Mouse (Mus musculus) G1E (cell line): Measurements from ENCODE around the gene Gm10271. TPM values are rescaled to one million over a fixed set of nuclear protein-coding genes. Genes with fewer than 3 reads are reported as not detected.

Experiments
- ATAC-seq: 2 replicates; pipeline ENCODE4 v1.8.0; 2016; ENCODE audit warnings: mild to moderate bottlenecking; ENCODE audit not compliant: insufficient number of reproducible peaks, poor library complexity, low FRiP score, severe bottlenecking; ENCODE audit errors: extremely low read depth
- DNase-seq: peaks from one replicate; pipeline ENCODE4 v3.0.0; 2012; ENCODE audit warnings: low spot score
- H3K27me3 ChIP-seq: 2 replicates; pipeline ENCODE4 v1.6.1; 2012; ENCODE audit warnings: mild to moderate bottlenecking, low read length, inconsistent platforms; ENCODE audit not compliant: insufficient read depth
- H3K36me3 ChIP-seq: replicated peaks from 2 replicates; pipeline ENCODE3; 2012; ENCODE audit warnings: mild to moderate bottlenecking, inconsistent platforms
- H3K4me1 ChIP-seq: 2 replicates; pipeline ENCODE4 v1.6.1; 2012; ENCODE audit warnings: low read depth, low read length, inconsistent platforms, mixed read lengths; ENCODE audit not compliant: insufficient read depth
- H3K4me3 ChIP-seq: 2 replicates; pipeline ENCODE4 v1.5.1; 2012; ENCODE audit warnings: low read depth, mild to moderate bottlenecking, inconsistent platforms, low read length, moderate library complexity, mixed read lengths
- H3K9me3 ChIP-seq: replicated peaks from 2 replicates; pipeline ENCODE4 v1.6.1; 2012; ENCODE audit warnings: inconsistent platforms
- CTCF ChIP-seq: IDR thresholded peaks from 2 replicates; pipeline ENCODE4 v1.5.1; 2012; ENCODE audit warnings: low read depth, low read length, inconsistent platforms, mixed read lengths
- GATA1 ChIP-seq: IDR thresholded peaks from 2 replicates; pipeline ENCODE4 v1.6.1; 2012; ENCODE audit warnings: borderline replicate concordance, low read length, inconsistent platforms, mixed read lengths
- GATA2 ChIP-seq: IDR thresholded peaks from 2 replicates; pipeline ENCODE4 v1.6.1; 2012; ENCODE audit warnings: low read depth, low read length, inconsistent platforms, borderline replicate concordance
- POLR2AphosphoS5 ChIP-seq: IDR thresholded peaks from 2 replicates; pipeline ENCODE4 v1.6.1; 2012; ENCODE audit warnings: low read depth, low read length, inconsistent platforms; ENCODE audit not compliant: insufficient replicate concordance
- TAL1 ChIP-seq: conservative IDR thresholded peaks from 2 replicates; pipeline ENCODE4 v1.6.1; 2012; ENCODE audit warnings: low read depth, low read length, inconsistent platforms, mixed read lengths
- polyA plus RNA-seq: library from polyadenylated mRNA; stranded (reverse); fragments of >175 nt; gene quantifications from 2 replicates; pipeline ENCODE4 v1.2.3, GENCODE M21; 2012
- total RNA-seq, 2 experiments: library from RNA; stranded (forward) in 1 of 2; stranded (reverse) in 1 of 2; fragments of 200-1000 nt in 1 of 2; fragments of >200 nt in 1 of 2; fragmentation: Nextera tagmentation in 1 of 2; gene quantifications; 2 replicates each; pipeline ENCODE4 v1.2.3; 2014 to 2017

Gm10271 gene
- total and polyA plus RNA-seq, 3 experiments, result not detected

DNA sequence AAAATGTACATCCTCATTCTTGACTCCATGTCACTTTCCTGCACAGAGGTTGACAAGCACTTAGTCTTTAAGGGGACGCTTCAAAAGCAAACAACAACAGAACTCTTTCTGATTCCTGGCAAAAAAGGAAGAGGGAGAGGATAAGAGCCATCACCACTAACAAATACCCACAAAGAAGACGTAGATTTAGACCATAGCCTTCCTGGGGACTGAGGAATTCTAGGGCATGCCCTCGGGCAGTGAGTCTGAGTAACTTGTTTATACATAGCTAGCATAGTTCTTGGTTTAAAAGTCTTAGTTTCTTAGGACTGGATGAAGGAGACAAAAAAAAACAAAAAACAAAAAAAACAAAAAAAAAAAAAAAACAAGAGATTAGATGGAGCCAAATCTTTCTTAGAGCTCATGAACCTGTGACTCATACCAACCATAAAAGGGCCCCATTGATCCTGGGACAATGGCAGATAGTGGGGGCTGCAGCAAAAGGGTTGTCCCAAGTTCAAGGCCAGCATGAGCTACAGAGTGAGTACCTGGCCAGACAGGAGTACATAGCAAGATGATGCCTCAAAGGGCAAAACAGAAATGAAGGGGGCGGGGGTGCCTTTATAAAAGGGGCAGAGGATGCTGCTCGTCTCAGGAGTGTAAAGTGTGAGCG lies 23.3 kb upstream of the Gm10271 start:
- Histone ChIP-seq H3K4me1 (peaks cover 2% of the 10 kb centered on the region; the same call in 1 of the 2 replicates), H3K36me3 (no peaks in the 10 kb centered on the region), H3K9me3 (no peaks in the 10 kb centered on the region), H3K27me3 (peaks cover 7% of the 10 kb centered on the region), H3K4me3 (no peak overlapping the region)
- ATAC-seq, result no peak
- DNase-seq, result no peak
- TF ChIP-seq POLR2AphosphoS5 (no peak), TAL1 (no peak), GATA1 (no peak), GATA2 (no peak), CTCF (no peak)

DNA sequence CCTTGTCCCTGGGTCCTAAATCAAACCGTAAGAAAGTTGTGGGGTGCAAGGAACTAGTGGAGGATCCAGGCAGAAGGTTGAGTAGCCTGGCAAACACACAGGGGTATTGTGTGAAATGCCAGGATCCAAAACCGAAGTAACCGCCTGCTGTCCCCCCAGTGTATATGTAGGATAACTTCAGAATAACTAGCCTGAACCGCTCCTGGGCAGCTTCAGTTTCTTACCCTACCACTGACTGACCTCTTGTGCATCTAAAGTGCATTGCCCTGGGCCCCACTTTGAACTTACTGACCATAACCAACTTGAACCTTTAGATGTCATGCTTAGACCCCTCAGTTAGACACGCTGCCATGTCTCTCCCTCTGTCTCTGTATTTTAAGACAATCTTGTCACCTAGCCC lies 22.8 kb upstream of the Gm10271 start:
- Histone ChIP-seq H3K4me3 (no peak overlapping the region), H3K27me3 (peaks cover 7% of the 10 kb centered on the region), H3K4me1 (peaks cover 2% of the 10 kb centered on the region; the same call in 1 of the 2 replicates), H3K9me3 (no peaks in the 10 kb centered on the region), H3K36me3 (no peaks in the 10 kb centered on the region)
- TF ChIP-seq GATA2 (no peak), TAL1 (no peak), CTCF (no peak), GATA1 (no peak), POLR2AphosphoS5 (no peak)
- ATAC-seq, result no peak
- no peak for DNase-seq

DNA sequence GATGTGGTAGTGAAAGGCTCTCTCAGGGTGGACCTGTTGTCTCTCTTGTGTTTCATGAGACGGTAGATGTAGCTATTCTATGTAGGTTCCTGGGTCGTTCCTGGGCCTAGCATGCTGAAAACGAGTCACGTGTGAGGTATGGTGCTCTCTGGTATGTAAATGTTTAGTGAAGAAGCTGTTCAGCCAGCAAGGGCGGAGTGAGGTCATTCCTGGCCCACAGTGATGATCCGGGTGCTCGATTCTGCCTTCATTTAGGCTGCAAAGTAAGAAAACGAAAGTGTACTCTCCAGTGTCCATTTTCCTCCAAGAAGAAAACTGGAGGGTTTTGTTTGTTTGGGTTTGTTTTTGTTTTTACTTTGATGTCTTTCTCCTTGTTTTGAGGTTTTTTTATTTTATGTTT lies 21.6 kb upstream of the Gm10271 start:
- H3K9me3 ChIP-seq, result no peaks in the 10 kb centered on the region
- H3K36me3 ChIP-seq, result no peaks in the 10 kb centered on the region
- no peak overlapping the region for H3K4me3 ChIP-seq
- TF ChIP-seq GATA2 (no peak), GATA1 (no peak), CTCF (no peak), TAL1 (no peak), POLR2AphosphoS5 (no peak)
- H3K27me3 ChIP-seq, result peaks cover 7% of the 10 kb centered on the region
- ATAC-seq (no peak), DNase-seq (no peak)
- peaks cover 2% of the 10 kb centered on the region; the same call in 1 of the 2 replicates for H3K4me1 ChIP-seq

- Histone ChIP-seq H3K4me1 (no peaks in the 10 kb centered on the region), H3K27me3 (peaks cover 6% of the 10 kb centered on the region; the same call in 1 of the 2 replicates), H3K4me3 (no peak within 1 kb of the TSS), H3K36me3 (no peaks in the 10 kb centered on the region), H3K9me3 (no peaks in the 10 kb centered on the region)
- ATAC-seq (no peak), DNase-seq (no peak)
- TF ChIP-seq TAL1 (no peak), GATA1 (no peak), GATA2 (no peak), CTCF (no peak), POLR2AphosphoS5 (no peak)
Measured at GRCm38 (mm10) chr10:116986264-116987082, 14.1 kb upstream of the Gm10271 start, which contains the start of gene Best3. Gene Best3, plus strand, starts transcription at chr10:116986314.

DNA sequence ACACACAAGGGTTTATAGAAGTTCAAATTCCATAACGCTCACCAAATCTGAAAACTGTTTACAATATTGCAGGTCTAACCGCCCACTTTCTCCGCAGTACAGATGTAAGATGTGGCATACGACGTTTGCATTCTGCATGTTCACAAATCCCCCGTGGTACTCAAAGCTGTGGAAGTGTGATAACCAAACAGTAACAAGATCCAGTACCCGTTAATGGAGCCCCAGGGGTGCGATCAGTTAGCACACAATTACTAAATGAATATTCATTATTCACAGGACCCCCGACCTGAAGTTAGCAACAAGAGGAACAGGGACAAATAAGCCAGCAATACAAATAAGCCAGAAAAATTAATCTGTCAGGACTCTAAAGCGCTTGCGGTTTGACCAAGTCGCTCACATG lies 12.4 kb upstream of the Gm10271 start:
- no peak for TF ChIP-seq POLR2AphosphoS5
- no peak for TF ChIP-seq CTCF
- TF ChIP-seq GATA1, result no peak
- no peak for ATAC-seq

GRCm38 (mm10) chr10:116982526-116982925 lies 10.1 kb upstream of the Gm10271 start:
- Histone ChIP-seq H3K9me3 (no peaks in the 10 kb centered on the region), H3K4me1 (no peaks in the 10 kb centered on the region), H3K4me3 (no peak overlapping the region), H3K36me3 (no peaks in the 10 kb centered on the region), H3K27me3 (peaks cover 12% of the 10 kb centered on the region)
- ATAC-seq, result no peak
- TF ChIP-seq CTCF (no peak), TAL1 (no peak), GATA2 (no peak), GATA1 (no peak), POLR2AphosphoS5 (no peak)
- no peak for DNase-seq

More for the DNA sequence above, 12.4 kb upstream of the Gm10271 start:
- DNase-seq, result no peak
- Histone ChIP-seq H3K4me3 (no peak overlapping the region), H3K27me3 (peaks cover 6% of the 10 kb centered on the region; the same call in 1 of the 2 replicates), H3K36me3 (no peaks in the 10 kb centered on the region), H3K9me3 (no peaks in the 10 kb centered on the region), H3K4me1 (no peaks in the 10 kb centered on the region)
